Mouse (Mus musculus): Measurements from ENCODE around the gene Opcml. TPM values are rescaled to one million over a fixed set of nuclear protein-coding genes. Genes with fewer than 3 reads are reported as not detected.

Gene Opcml
- polyA plus RNA-seq, 1 experiment, result not detected

GRCm38 (mm10) chr9:28364473-28365159 is 574.0 kb downstream of the Opcml start:
- no peak for TF ChIP-seq POLR2AphosphoS2 (IDR thresholded peaks at IDR 0.05; ENCODE audit: insufficient read length, low read depth)
- no peak for TF ChIP-seq SRF (IDR thresholded peaks at IDR 0.05; ENCODE audit: control insufficient read depth, insufficient read length, low read depth)
- TF ChIP-seq TCF3 (IDR thresholded peaks at IDR 0.05; ENCODE audit: insufficient read length, low read depth), result no peak
- no peak for TF ChIP-seq MYOG (IDR thresholded peaks at IDR 0.05; ENCODE audit: control insufficient read depth in 1 of 3, insufficient read depth in 1 of 3, insufficient read length in 2 of 3, low read depth in 2 of 3)
- no peak for TF ChIP-seq MYOD1 (IDR thresholded peaks at IDR 0.05; ENCODE audit: control insufficient read depth in 1 of 3, insufficient read length in 2 of 3, low read depth in 2 of 3)
- TF ChIP-seq REST (IDR thresholded peaks at IDR 0.05; ENCODE audit: insufficient read depth, insufficient read length), result no peak
- TF ChIP-seq POLR2A (IDR thresholded peaks at IDR 0.05; ENCODE audit: insufficient read length, low read depth), result no peak
- TF ChIP-seq USF1 (IDR thresholded peaks at IDR 0.05; ENCODE audit: low read depth), result no peak
- no peak for TF ChIP-seq MAX (IDR thresholded peaks at IDR 0.05; ENCODE audit: low read depth)
- no peak for TF ChIP-seq CEBPB (IDR thresholded peaks at IDR 0.05; ENCODE audit: insufficient read depth, poor library complexity, severe bottlenecking)
- TF ChIP-seq TCF12 (IDR thresholded peaks at IDR 0.05; ENCODE audit: insufficient read depth, poor library complexity, severe bottlenecking), result no peak
- TF ChIP-seq E2F4 (IDR thresholded peaks at IDR 0.05; ENCODE audit: insufficient read depth), result no peak
- Histone ChIP-seq H3K4me2 (ENCODE audit: low read depth) (no peak overlapping the region), H3K4me3 (no peak overlapping the region), H3K36me3 (ENCODE audit: control insufficient read depth, insufficient read depth) (no peaks in the 10 kb centered on the region), H3ac (ENCODE audit: control insufficient read depth, insufficient read length) (no peak overlapping the region), H3K79me2 (ENCODE audit: control insufficient read depth, insufficient read depth) (no peaks in the 10 kb centered on the region), H3K27me3 (ENCODE audit: control insufficient read depth, insufficient read depth, insufficient read length) (no peaks in the 10 kb centered on the region)

GRCm38 (mm10) chr9:28365160-28365473 is 574.5 kb downstream of the Opcml start:
- Histone ChIP-seq H3K36me3 (ENCODE audit: control insufficient read depth, insufficient read depth) (no peaks in the 10 kb centered on the region), H3K4me3 (no peak overlapping the region), H3K4me2 (ENCODE audit: low read depth) (no peak overlapping the region), H3K27me3 (ENCODE audit: control insufficient read depth, insufficient read depth, insufficient read length) (no peaks in the 10 kb centered on the region), H3ac (ENCODE audit: control insufficient read depth, insufficient read length) (no peak overlapping the region), H3K79me2 (ENCODE audit: control insufficient read depth, insufficient read depth) (no peaks in the 10 kb centered on the region)
- TF ChIP-seq USF1 (IDR thresholded peaks at IDR 0.05; ENCODE audit: low read depth) (no peak), CEBPB (IDR thresholded peaks at IDR 0.05; ENCODE audit: insufficient read depth, poor library complexity, severe bottlenecking) (no peak), SRF (IDR thresholded peaks at IDR 0.05; ENCODE audit: control insufficient read depth, insufficient read length, low read depth) (no peak), E2F4 (IDR thresholded peaks at IDR 0.05; ENCODE audit: insufficient read depth) (no peak), MAX (IDR thresholded peaks at IDR 0.05; ENCODE audit: low read depth) (no peak), TCF12 (IDR thresholded peaks at IDR 0.05; ENCODE audit: insufficient read depth, poor library complexity, severe bottlenecking) (no peak), TCF3 (IDR thresholded peaks at IDR 0.05; ENCODE audit: insufficient read length, low read depth) (no peak), POLR2AphosphoS2 (IDR thresholded peaks at IDR 0.05; ENCODE audit: insufficient read length, low read depth) (no peak), MYOG (IDR thresholded peaks at IDR 0.05; ENCODE audit: control insufficient read depth in 1 of 3, insufficient read depth in 1 of 3, insufficient read length in 2 of 3, low read depth in 2 of 3) (no peak), POLR2A (IDR thresholded peaks at IDR 0.05; ENCODE audit: insufficient read length, low read depth) (no peak), MYOD1 (IDR thresholded peaks at IDR 0.05; ENCODE audit: control insufficient read depth in 1 of 3, insufficient read length in 2 of 3, low read depth in 2 of 3) (no peak), REST (IDR thresholded peaks at IDR 0.05; ENCODE audit: insufficient read depth, insufficient read length) (no peak)

GRCm38 (mm10) chr9:28386527-28387175 is 596.1 kb downstream of the Opcml start:
- no peak overlapping the region for H3K4me2 ChIP-seq (ENCODE audit: low read depth)
- no peak overlapping the region for H3K4me3 ChIP-seq
- peaks cover 4% of the 10 kb centered on the region for H3K27me3 ChIP-seq (ENCODE audit: control insufficient read depth, insufficient read depth, insufficient read length)
- no peaks in the 10 kb centered on the region for H3K36me3 ChIP-seq (ENCODE audit: control insufficient read depth, insufficient read depth)
- no peaks in the 10 kb centered on the region for H3K79me2 ChIP-seq (ENCODE audit: control insufficient read depth, insufficient read depth)
- H3ac ChIP-seq (ENCODE audit: control insufficient read depth, insufficient read length), result no peak overlapping the region
- TF ChIP-seq POLR2A (IDR thresholded peaks at IDR 0.05; ENCODE audit: insufficient read length, low read depth) (no peak), USF1 (IDR thresholded peaks at IDR 0.05; ENCODE audit: low read depth) (no peak)

GRCm38 (mm10) chr9:28395222-28395621 is 604.6 kb downstream of the Opcml start:
- Histone ChIP-seq H3K27me3 (ENCODE audit: control insufficient read depth, insufficient read depth, insufficient read length) (no peaks in the 10 kb centered on the region), H3K4me2 (ENCODE audit: low read depth) (no peak overlapping the region), H3K79me2 (ENCODE audit: control insufficient read depth, insufficient read depth) (no peaks in the 10 kb centered on the region), H3K36me3 (ENCODE audit: control insufficient read depth, insufficient read depth) (no peaks in the 10 kb centered on the region), H3K4me3 (no peak overlapping the region), H3ac (ENCODE audit: control insufficient read depth, insufficient read length) (no peak overlapping the region)
- TF ChIP-seq MYOD1 (IDR thresholded peaks at IDR 0.05; ENCODE audit: control insufficient read depth in 1 of 3, insufficient read length in 2 of 3, low read depth in 2 of 3) (no peak), USF1 (IDR thresholded peaks at IDR 0.05; ENCODE audit: low read depth) (no peak), CEBPB (IDR thresholded peaks at IDR 0.05; ENCODE audit: insufficient read depth, poor library complexity, severe bottlenecking) (no peak), E2F4 (IDR thresholded peaks at IDR 0.05; ENCODE audit: insufficient read depth) (no peak), POLR2AphosphoS2 (IDR thresholded peaks at IDR 0.05; ENCODE audit: insufficient read length, low read depth) (no peak), POLR2A (IDR thresholded peaks at IDR 0.05; ENCODE audit: insufficient read length, low read depth) (no peak), SRF (IDR thresholded peaks at IDR 0.05; ENCODE audit: control insufficient read depth, insufficient read length, low read depth) (no peak), REST (IDR thresholded peaks at IDR 0.05; ENCODE audit: insufficient read depth, insufficient read length) (no peak), TCF3 (IDR thresholded peaks at IDR 0.05; ENCODE audit: insufficient read length, low read depth) (no peak), TCF12 (IDR thresholded peaks at IDR 0.05; ENCODE audit: insufficient read depth, poor library complexity, severe bottlenecking) (no peak), MAX (IDR thresholded peaks at IDR 0.05; ENCODE audit: low read depth) (no peak), MYOG (IDR thresholded peaks at IDR 0.05; ENCODE audit: control insufficient read depth in 1 of 3, insufficient read depth in 1 of 3, insufficient read length in 2 of 3, low read depth in 2 of 3) (no peak)
